Mouse (Mus musculus): ENCODE data around the gene Gak.

Gene Gak

GRCm38 (mm10) chr5:108602537-108602936 lies 27.0 kb downstream of the Gak start:
- DNase-seq (ENCODE audit: inconsistent age in 2 of 2, low spot score in 1 of 2): no peak

GRCm38 (mm10) chr5:108599923-108600322 lies 29.6 kb downstream of the Gak start:
- no peak for DNase-seq (ENCODE audit: inconsistent age in 2 of 2, low spot score in 1 of 2)

DNA sequence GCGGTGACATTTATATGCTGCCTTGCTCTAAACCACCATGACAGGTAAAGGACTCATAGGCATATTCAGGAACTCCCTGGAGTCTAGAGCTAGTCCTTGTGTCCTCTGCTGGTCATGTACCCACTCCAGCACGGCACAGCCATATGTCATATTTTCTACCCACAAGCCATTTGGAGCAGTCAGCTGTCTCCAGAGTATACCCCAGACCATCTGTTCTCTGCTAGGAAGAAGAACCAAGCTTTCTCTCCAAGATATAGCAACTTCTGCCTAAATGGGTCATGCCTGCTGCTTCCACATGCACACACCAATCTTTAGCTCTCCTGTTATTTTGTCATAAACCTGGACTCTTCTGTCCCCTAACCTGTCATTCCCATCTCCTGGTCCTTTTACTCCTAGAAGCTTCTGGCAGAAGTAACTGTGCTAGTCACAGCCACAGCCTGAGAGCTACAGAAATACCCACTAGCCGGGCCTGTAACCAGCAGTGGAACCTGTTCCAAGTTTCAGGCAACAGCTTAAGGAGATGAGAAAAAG lies 48.1 kb downstream of the Gak start:
- no peak for DNase-seq (ENCODE audit: inconsistent age in 2 of 2, low spot score in 1 of 2)

- peak; percentile 44 to 69 for DNase-seq (ENCODE audit: inconsistent age in 2 of 2, low spot score in 1 of 2)
Observed at GRCm38 (mm10) chr5:108573054-108573453, 56.5 kb downstream of the Gak start.

GRCm38 (mm10) chr5:108570991-108571390 lies 58.6 kb downstream of the Gak start:
- DNase-seq (ENCODE audit: inconsistent age in 2 of 2, low spot score in 1 of 2): peak; percentile 75 to 85

DNA sequence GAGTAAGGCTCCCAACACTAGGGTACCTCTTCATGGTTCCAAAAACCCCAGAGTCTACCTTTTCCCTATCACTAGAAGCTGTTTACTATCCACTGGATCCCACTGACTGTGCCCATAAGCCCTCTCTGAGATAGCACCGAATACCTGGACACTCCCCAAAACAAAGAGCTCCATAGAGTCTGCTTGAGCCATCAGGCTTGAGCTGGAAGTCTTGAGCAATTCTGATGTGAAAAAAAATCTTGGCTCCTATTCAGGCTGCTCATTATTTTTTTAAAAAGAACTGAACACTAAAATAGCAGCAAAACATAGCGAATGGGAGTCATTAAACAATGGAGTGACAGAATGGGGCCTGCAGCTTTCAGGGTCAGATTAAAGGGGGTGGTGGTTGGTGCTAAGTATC lies 62.5 kb downstream of the Gak start:
- DNase-seq (ENCODE audit: inconsistent age in 2 of 2, low spot score in 1 of 2): peak in 1 of 2 experiments; percentile 74

DNA sequence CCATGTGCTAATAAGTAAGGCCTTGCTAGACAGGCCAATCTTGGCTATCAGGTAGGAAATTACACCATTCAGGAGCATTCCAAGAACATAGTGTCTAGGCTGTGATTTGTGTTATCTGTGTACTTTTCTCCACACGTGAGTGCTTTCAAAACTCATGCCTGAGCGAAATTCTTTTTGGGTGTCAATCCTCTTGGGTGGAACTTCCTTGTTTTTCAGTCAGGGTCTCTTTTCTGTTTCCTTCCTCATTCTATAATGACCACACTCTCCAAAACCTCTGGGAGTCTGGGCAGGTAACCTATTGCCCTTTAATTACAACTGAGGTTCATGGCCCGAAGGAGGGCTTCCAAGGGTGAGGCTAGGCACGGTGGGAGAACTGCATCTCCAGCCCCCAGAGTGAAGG lies 63.0 kb downstream of the Gak start:
- no peak for DNase-seq (ENCODE audit: inconsistent age in 2 of 2, low spot score in 1 of 2)

- DNase-seq (ENCODE audit: inconsistent age in 2 of 2, low spot score in 1 of 2): no peak
Observed at GRCm38 (mm10) chr5:108565381-108565780, 64.2 kb downstream of the Gak start.

DNA sequence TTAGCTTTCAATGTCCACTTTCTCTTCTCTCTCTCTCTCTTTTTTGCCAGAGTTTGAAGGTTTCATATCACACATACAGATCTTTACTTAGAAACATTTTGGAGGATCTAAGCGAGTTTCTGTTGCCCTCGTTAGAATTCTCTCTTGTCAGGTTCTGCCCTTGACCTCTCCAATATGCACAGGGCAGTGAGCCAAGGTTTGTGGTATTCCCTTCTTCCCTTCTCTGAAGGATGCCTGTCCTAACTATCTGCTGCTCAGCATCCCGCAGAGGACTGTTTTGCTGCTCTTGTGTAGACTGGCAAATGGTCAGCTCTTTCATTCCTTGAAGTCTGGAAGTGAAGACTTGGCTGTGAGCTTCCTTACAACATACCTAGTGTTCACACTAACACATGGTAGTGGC lies 65.2 kb downstream of the Gak start:
- peak; percentile 41 to 71 for DNase-seq (ENCODE audit: inconsistent age in 2 of 2, low spot score in 1 of 2)

GRCm38 (mm10) chr5:108562483-108562882 lies 67.1 kb downstream of the Gak start:
- DNase-seq (ENCODE audit: inconsistent age in 2 of 2, low spot score in 1 of 2): no peak

GRCm38 (mm10) chr5:108556986-108557385 lies 72.6 kb downstream of the Gak start:
- no peak for DNase-seq (ENCODE audit: inconsistent age in 2 of 2, low spot score in 1 of 2)

DNA sequence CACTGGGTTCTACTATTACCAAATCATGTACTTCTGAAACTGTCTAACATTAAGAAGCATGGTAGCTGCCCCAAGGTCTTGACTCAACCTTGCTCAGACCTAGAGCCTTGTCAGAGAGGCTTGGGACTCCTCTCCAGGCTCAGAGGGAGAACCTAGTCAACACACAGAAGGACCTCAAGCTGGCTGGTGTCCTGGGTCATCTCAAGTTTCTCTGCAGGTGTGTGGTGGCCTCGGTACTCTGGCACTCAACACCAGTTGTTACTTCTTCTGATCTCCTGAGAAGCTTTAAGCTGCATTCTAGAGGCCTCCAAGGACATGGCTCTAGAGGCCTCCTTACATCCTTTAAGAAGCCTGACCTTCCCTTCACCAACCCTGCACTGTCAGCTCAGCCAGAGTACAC lies 75.5 kb downstream of the Gak start:
- peak in 1 of 2 experiments; percentile 16 for DNase-seq (ENCODE audit: inconsistent age in 2 of 2, low spot score in 1 of 2)

DNA sequence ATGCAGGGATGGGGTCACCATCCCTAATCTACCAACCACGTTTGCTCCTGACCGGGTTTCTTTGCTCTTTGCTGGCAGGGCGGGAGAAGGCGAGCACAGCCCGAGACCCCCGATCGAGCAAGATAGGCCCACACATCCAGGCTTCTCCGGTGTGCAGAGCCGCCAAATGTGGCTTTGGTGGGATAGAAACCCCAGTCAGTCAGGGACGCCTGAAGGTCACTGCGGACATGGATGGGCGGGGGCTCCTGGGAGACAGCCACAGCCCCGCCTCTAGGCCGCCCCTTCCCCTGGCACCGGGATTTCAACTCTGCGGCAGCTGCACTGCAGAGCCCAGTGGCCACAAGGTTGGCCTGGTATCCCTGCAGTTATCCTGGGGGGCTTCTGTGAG lies 79.4 kb downstream of the Gak start:
- DNase-seq (ENCODE audit: inconsistent age in 2 of 2, low spot score in 1 of 2): no peak

- peak; percentile 64 to 93 for DNase-seq (ENCODE audit: inconsistent age in 2 of 2, low spot score in 1 of 2)
Observed at GRCm38 (mm10) chr5:108549489-108550206, 79.9 kb downstream of the Gak start, which contains the start of gene Cplx1. TSS of gene Cplx1 (minus strand) at chr5:108550024.

DNA sequence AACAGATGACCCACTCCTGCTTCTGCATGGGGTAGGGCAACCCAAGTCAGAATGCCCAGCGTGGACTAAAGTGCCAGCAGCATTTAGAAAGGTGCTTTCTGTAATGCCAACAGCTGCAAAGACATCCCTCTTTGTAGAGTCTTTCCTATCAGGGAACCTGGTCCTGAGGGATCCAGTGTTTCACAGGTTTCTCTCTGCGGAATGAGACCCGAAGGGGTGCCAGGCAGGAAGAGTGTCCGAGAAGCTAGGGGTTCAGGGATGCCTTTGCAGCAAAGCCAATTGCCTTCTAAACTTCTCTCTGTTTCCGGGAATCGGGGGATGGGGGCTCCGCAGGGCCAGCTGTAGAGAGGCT lies 80.4 kb downstream of the Gak start:
- no peak for DNase-seq (ENCODE audit: inconsistent age in 2 of 2, low spot score in 1 of 2)

- no peak for DNase-seq (ENCODE audit: inconsistent age in 2 of 2, low spot score in 1 of 2)
Observed at GRCm38 (mm10) chr5:108547636-108548035, 81.9 kb downstream of the Gak start.

DNA sequence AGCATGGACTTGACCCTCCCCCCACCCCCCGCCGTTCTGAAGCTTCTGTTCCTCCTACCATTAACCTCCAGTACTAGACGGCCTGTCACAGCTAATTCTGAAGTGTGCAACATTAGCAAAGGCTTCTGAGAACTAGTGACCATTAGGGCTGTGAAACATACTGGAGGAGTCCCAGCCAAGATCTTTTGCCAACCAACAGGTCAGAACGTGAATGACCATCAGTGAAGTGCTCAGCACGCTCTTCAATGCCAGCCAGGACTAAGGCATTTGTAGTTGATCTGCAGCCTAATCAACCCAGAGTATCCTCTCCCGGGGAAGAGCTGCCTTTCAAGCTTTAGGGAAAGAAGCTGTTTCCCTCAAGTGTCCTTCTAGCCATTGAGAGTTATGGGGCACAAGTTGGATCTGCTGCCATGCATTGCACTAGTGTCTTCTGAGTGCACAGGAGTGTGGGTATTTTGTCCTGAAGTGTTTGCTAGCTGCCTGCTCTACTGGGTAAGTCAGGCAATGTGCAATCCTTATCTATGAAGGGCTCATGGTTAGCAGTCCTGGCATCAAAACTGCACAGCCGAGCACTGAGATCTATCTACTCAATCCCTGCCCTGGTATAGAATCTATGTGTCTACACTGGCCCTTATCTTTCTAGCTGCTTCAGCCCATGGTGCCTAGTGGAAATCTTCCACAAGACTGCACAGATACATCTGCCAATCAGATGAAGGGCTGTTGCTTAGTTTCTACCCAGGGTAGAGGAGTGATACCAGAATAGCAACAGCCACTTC lies 85.9 kb downstream of the Gak start:
- no peak for DNase-seq (ENCODE audit: inconsistent age in 2 of 2, low spot score in 1 of 2)

DNA sequence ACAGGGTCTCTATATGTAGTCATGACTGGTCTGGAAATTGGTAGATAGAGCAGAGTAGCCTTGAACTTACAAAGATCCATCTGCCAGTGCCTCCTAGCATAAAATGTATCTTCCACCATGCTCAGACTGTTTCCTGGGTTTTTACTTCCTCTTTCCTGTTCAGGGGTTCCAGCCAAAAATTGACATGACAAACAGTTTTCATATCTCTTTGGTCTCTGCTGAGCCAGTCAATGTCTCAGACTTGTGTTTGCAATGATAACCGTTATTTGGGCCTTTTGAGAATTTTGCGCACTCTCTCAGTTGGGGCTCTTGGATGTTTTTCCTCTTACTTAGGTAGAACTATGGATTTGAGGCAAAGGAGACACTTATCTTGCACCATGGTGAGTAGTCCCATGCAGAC lies 95.4 kb downstream of the Gak start:
- no peak for DNase-seq (ENCODE audit: inconsistent age in 2 of 2, low spot score in 1 of 2)

- no peak for DNase-seq (ENCODE audit: inconsistent age in 2 of 2, low spot score in 1 of 2)
Observed at GRCm38 (mm10) chr5:108522597-108522996, 107.0 kb downstream of the Gak start.

- DNase-seq (ENCODE audit: inconsistent age in 2 of 2, low spot score in 1 of 2): no peak
Observed at GRCm38 (mm10) chr5:108521896-108522295, 107.7 kb downstream of the Gak start.

- DNase-seq (ENCODE audit: inconsistent age in 2 of 2, low spot score in 1 of 2): no peak
Observed at GRCm38 (mm10) chr5:108521016-108521415, 108.5 kb downstream of the Gak start.

- DNase-seq (ENCODE audit: inconsistent age in 2 of 2, low spot score in 1 of 2): no peak
Observed at GRCm38 (mm10) chr5:108520153-108520552, 109.4 kb downstream of the Gak start.

Measured in adrenal gland, adult (tissue).